Mouse (Mus musculus) right cerebral cortex, postnatal 25 days (tissue): ENCODE results near the gene Speer1.
"Not testable (repeated sequence)": the region's sequence is repeated elsewhere in the genome, so short reads cannot be mapped to it uniquely, and the experiment has no call there.

ENCODE experiments used
- DNase-seq: peaks from one replicate; pipeline ENCODE4 v3.0.0; 2022

Speer1 gene

GRCm38 (mm10) chr5:11341216-11341615 is at the start of gene Speer1:
Gene Speer1, plus strand, starts transcription at chr5:11341516.
- not testable (repeated sequence) for DNase-seq
